Mouse (Mus musculus) kidney, embryonic 14.5 days (tissue): ENCODE measurements around the gene Thap3. TPM values are rescaled to one million over a fixed set of nuclear protein-coding genes. Genes with fewer than 3 reads are reported as not detected.

Experiments
- ATAC-seq: fragments of 200-750 bp; cut with Nextera tagmentation; 2 replicates; pipeline ENCODE4 v1.8.0; 2017; ENCODE audit warnings: moderate number of reproducible peaks, mild to moderate bottlenecking, moderate TSS enrichment, moderate library complexity; ENCODE audit not compliant: low FRiP score, low TSS enrichment
- H3K27ac ChIP-seq: fragments of 300-500 bp; sonication (generic); 2 replicates; pipeline ENCODE4 v1.5.1; 2014; ENCODE audit warnings: low read depth, mild to moderate bottlenecking, low read length, moderate library complexity, mixed read lengths
- H3K27me3 ChIP-seq: fragments of 300-500 bp; sonication (generic); 2 replicates; pipeline ENCODE4 v1.6.1; 2014; ENCODE audit warnings: mild to moderate bottlenecking, low read length; ENCODE audit not compliant: control insufficient read depth, insufficient read depth
- H3K36me3 ChIP-seq: fragments of 300-500 bp; sonication (generic); 2 replicates; pipeline ENCODE4 v1.6.1; 2014; ENCODE audit warnings: low read length, mixed read lengths; ENCODE audit not compliant: control insufficient read depth, insufficient read depth
- H3K4me1 ChIP-seq: fragments of 300-500 bp; sonication (generic); 2 replicates; pipeline ENCODE4 v1.6.1; 2014; ENCODE audit warnings: low read length, mixed read lengths; ENCODE audit not compliant: control insufficient read depth, insufficient read depth
- H3K4me2 ChIP-seq: fragments of 300-500 bp; sonication (generic); replicated peaks from 2 replicates; pipeline ENCODE4 v1.6.1; 2014; ENCODE audit warnings: low read depth, mild to moderate bottlenecking, low read length
- H3K4me3 ChIP-seq: fragments of 300-500 bp; sonication (generic); 2 replicates; pipeline ENCODE4 v1.5.1; 2014; ENCODE audit warnings: mild to moderate bottlenecking, low read length
- H3K9ac ChIP-seq: fragments of 300-500 bp; sonication (generic); 2 replicates; pipeline ENCODE4 v1.6.1; 2014; ENCODE audit warnings: low read depth, mild to moderate bottlenecking, low read length, moderate library complexity
- H3K9me3 ChIP-seq: fragments of 300-500 bp; sonication (generic); 2 replicates; pipeline ENCODE4 v1.6.1; 2016; ENCODE audit warnings: low read length; ENCODE audit not compliant: control insufficient read depth
- WGBS: fragments of 180-500 bp; shearing (Covaris S2); extraction: QIAGEN DNeasy Blood & Tissue Kit; methylation state at CpG from one replicate; pipeline ENCODE4 v1.1.7; 2014; 5-methylcytosine and 5-hydroxymethylcytosine counted together
- polyA plus RNA-seq: library from polyadenylated mRNA; unstranded; fragments of >200 nt; fragmentation: Nextera tagmentation; extraction: Ambion mirVana; gene quantifications from 2 replicates; pipeline ENCODE4 v1.2.1, GENCODE M21; 2014

The Thap3 gene
- polyA plus RNA-seq, 1 experiment from 2014 or later, result 29.2 TPM

GRCm38 (mm10) chr4:151934215-151934572 lies 54.6 kb downstream of the Thap3 start:
- Histone ChIP-seq H3K27me3 (no peaks in the 10 kb centered on the region), H3K4me2 (peak overlapping the region; percentile 83), H3K27ac (no peak overlapping the region), H3K4me3 (peak overlapping the region; percentile 100), H3K9ac (peak overlapping the region; percentile 96), H3K4me1 (peaks cover 10% of the 10 kb centered on the region), H3K36me3 (no peaks in the 10 kb centered on the region; the same call in 1 of the 2 replicates), H3K9me3 (no peaks in the 10 kb centered on the region)
- WGBS, result 2% methylated on average over 23 of the region's 23 CpGs
- no peak for ATAC-seq

DNA sequence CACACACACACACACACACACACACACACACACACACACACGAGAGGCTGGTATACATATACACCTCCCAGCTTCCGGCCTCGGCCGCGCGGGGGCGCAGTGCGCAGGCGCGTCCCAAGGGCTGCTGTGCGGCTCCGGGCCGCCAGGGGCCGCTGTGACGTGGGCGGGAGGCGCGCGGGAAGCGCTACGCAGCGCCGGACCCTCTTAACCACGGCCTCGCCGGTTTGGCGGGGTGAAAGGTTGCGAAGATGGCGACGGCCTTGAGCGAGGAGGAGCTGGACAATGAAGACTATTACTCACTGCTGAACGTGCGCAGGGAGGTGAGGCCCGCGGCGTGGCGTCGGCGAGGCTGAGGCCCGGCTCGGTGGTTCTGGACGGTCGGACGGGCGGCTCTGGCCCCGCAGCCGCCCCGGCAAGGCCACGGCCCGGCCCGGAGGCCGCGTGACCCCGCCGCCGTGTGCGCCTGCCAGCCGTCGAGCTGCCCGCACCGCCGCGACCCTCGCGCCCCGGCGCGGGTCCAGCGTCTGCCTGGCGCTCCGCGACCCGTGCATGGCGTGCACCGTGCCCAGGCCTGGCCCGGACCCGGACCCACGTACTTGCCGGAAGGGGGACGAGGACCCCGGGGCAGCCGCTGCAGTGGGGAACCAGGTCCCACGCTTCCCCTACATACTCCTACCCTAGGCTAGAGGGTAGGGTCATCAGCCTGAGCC lies 55.1 kb downstream of the Thap3 start, which contains the start of gene Dnajc11:
Gene Dnajc11, plus strand, starts transcription at position 187 of the 710 bp plus-strand sequence.
- H3K4me3 ChIP-seq, result peak within 1 kb of the TSS; percentile 100
- ATAC-seq, result peak; percentile 92

More for the DNA sequence above, 55.1 kb downstream of the Thap3 start, which contains the start of gene Dnajc11:
- Histone ChIP-seq H3K36me3 (no peaks in the 10 kb centered on the region; the same call in 1 of the 2 replicates), H3K9me3 (no peaks in the 10 kb centered on the region), H3K4me1 (peaks cover 10% of the 10 kb centered on the region), H3K9ac (peak within 1 kb of the TSS; percentile 96), H3K27ac (0 out of 2 replicates have a peak within 1 kb of the TSS, but pooled peaks have one; percentile 24), H3K4me2 (peak within 1 kb of the TSS; percentile 83), H3K27me3 (no peaks in the 10 kb centered on the region)
- WGBS, result 0% methylated on average over 61 of the region's 83 CpGs

Other genes starting within 250 kb of the Thap3 start
- gene Camta1, start 127.1 kb downstream of the Thap3 start, polyA plus RNA-seq, result 107 and 133 TPM in 2 replicates
- gene Dnajc11, start 55.3 kb downstream of the Thap3 start, polyA plus RNA-seq, result 55.0 and 74.5 TPM in 2 replicates
- 18.2 and 30.1 TPM in 2 replicates for gene Phf13, start 7.3 kb upstream of the Thap3 start, polyA plus RNA-seq
- gene Klhl21, start 19.8 kb upstream of the Thap3 start, polyA plus RNA-seq, result 4.4 and 7.4 TPM in 2 replicates
- 19.0 and 24.4 TPM in 2 replicates for gene Zbtb48, start 38.7 kb upstream of the Thap3 start, polyA plus RNA-seq
- 0.39 and 0.77 TPM in 2 replicates for gene Tas1r1, start 49.6 kb upstream of the Thap3 start, polyA plus RNA-seq
- gene Nol9, start 50.3 kb upstream of the Thap3 start, polyA plus RNA-seq, result 26.1 and 47.3 TPM in 2 replicates
- gene Plekhg5, start 83.5 kb upstream of the Thap3 start, polyA plus RNA-seq, result 10.4 and 16.1 TPM in 2 replicates
- gene Tnfrsf25, start 126.9 kb upstream of the Thap3 start, polyA plus RNA-seq, result 0.57 and 1.9 TPM in 2 replicates
- 36.1 and 36.3 TPM in 2 replicates for gene Espn, start 163.4 kb upstream of the Thap3 start, polyA plus RNA-seq
- gene Hes2, start 169.9 kb upstream of the Thap3 start, polyA plus RNA-seq, result not detected in 2 replicates
- 46.6 and 64.4 TPM in 2 replicates for gene Acot7, start 189.1 kb upstream of the Thap3 start, polyA plus RNA-seq